Mouse (Mus musculus) G1E (cell line): ENCODE results near the gene Wasf1. TPM values are rescaled to one million over a fixed set of nuclear protein-coding genes. Genes with fewer than 3 reads are reported as not detected.

ENCODE experiments used
- ATAC-seq: 2 replicates; pipeline ENCODE4 v1.8.0; 2016; ENCODE audit warnings: mild to moderate bottlenecking; ENCODE audit not compliant: insufficient number of reproducible peaks, poor library complexity, low FRiP score, severe bottlenecking; ENCODE audit errors: extremely low read depth
- DNase-seq: peaks from one replicate; pipeline ENCODE4 v3.0.0; 2012; ENCODE audit warnings: low spot score
- H3K27me3 ChIP-seq: 2 replicates; pipeline ENCODE4 v1.6.1; 2012; ENCODE audit warnings: mild to moderate bottlenecking, low read length, inconsistent platforms; ENCODE audit not compliant: insufficient read depth
- H3K36me3 ChIP-seq: replicated peaks from 2 replicates; pipeline ENCODE3; 2012; ENCODE audit warnings: mild to moderate bottlenecking, inconsistent platforms
- H3K4me1 ChIP-seq: 2 replicates; pipeline ENCODE4 v1.6.1; 2012; ENCODE audit warnings: low read depth, low read length, inconsistent platforms, mixed read lengths; ENCODE audit not compliant: insufficient read depth
- H3K4me3 ChIP-seq: 2 replicates; pipeline ENCODE4 v1.5.1; 2012; ENCODE audit warnings: low read depth, mild to moderate bottlenecking, inconsistent platforms, low read length, moderate library complexity, mixed read lengths
- H3K9me3 ChIP-seq: replicated peaks from 2 replicates; pipeline ENCODE4 v1.6.1; 2012; ENCODE audit warnings: inconsistent platforms
- CTCF ChIP-seq: IDR thresholded peaks from 2 replicates; pipeline ENCODE4 v1.5.1; 2012; ENCODE audit warnings: low read depth, low read length, inconsistent platforms, mixed read lengths
- GATA1 ChIP-seq: IDR thresholded peaks from 2 replicates; pipeline ENCODE4 v1.6.1; 2012; ENCODE audit warnings: borderline replicate concordance, low read length, inconsistent platforms, mixed read lengths
- GATA2 ChIP-seq: IDR thresholded peaks from 2 replicates; pipeline ENCODE4 v1.6.1; 2012; ENCODE audit warnings: low read depth, low read length, inconsistent platforms, borderline replicate concordance
- POLR2AphosphoS5 ChIP-seq: IDR thresholded peaks from 2 replicates; pipeline ENCODE4 v1.6.1; 2012; ENCODE audit warnings: low read depth, low read length, inconsistent platforms; ENCODE audit not compliant: insufficient replicate concordance
- TAL1 ChIP-seq: conservative IDR thresholded peaks from 2 replicates; pipeline ENCODE4 v1.6.1; 2012; ENCODE audit warnings: low read depth, low read length, inconsistent platforms, mixed read lengths
- polyA plus RNA-seq: library from polyadenylated mRNA; stranded (reverse); fragments of >175 nt; gene quantifications from 2 replicates; pipeline ENCODE4 v1.2.3, GENCODE M21; 2012
- total RNA-seq, 2 experiments: library from RNA; stranded (forward) in 1 of 2; stranded (reverse) in 1 of 2; fragments of 200-1000 nt in 1 of 2; fragments of >200 nt in 1 of 2; fragmentation: Nextera tagmentation in 1 of 2; gene quantifications; 2 replicates each; pipeline ENCODE4 v1.2.3; 2014 to 2017

The Wasf1 gene
- total and polyA plus RNA-seq, 3 experiments, result 0.44 to 7.2 (median 6.9) TPM

DNA sequence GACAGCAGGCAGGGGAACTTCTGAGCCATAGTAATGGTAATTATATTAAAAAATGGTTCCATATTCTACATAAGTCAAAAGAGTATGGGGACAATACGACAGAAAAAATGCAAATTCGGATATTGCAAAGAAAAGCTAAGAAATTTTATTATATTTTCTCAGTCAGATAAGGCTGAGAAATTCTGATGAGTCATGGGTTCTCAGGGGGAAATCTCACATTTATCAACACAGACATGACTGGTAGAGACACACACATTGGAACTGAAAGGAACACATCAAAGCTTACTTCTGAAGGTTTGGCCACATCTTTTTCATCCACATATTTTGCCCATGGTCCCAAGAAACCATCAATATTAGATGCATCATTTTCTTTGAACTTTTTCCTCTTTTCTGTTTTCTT is 32.6 kb upstream of the Wasf1 start:
- no peak for DNase-seq
- H3K4me1 ChIP-seq, result peaks cover 11% of the 10 kb centered on the region
- no peaks in the 10 kb centered on the region for H3K9me3 ChIP-seq
- no peak for TF ChIP-seq POLR2AphosphoS5
- TF ChIP-seq GATA2, result no peak
- TF ChIP-seq CTCF, result no peak
- no peak for TF ChIP-seq GATA1
- TF ChIP-seq TAL1, result no peak
- H3K36me3 ChIP-seq, result peaks cover 63% of the 10 kb centered on the region
- no peak overlapping the region for H3K4me3 ChIP-seq
- H3K27me3 ChIP-seq, result no peaks in the 10 kb centered on the region
- peak; percentile 49; the same call in 1 of the 2 replicates for ATAC-seq

DNA sequence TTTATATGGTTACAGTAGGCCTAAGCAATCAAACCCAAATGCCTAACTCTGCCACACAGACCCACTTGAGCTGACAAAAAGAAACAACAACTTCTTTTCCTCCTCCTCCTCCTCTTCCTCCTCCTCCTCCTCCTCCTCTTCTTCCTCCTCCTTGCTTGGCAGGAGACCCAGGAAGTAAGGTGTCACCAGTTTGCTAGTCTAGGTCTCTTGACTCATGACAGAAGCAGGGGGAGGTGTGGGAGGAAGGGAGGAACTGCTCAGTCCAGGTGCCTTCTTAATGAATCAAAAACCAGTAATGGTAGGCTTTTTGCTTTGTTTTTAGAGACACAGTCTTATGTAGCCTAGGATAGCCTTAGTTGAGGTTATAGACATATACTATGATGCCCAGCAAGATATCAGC is 32.1 kb upstream of the Wasf1 start:
- TF ChIP-seq CTCF (no peak), GATA1 (no peak), GATA2 (no peak), TAL1 (no peak), POLR2AphosphoS5 (no peak)
- peaks cover 63% of the 10 kb centered on the region for H3K36me3 ChIP-seq
- H3K27me3 ChIP-seq, result no peaks in the 10 kb centered on the region
- H3K9me3 ChIP-seq, result no peaks in the 10 kb centered on the region
- H3K4me1 ChIP-seq, result peaks cover 10% of the 10 kb centered on the region
- no peak for DNase-seq
- peak; percentile 68 for ATAC-seq
- H3K4me3 ChIP-seq, result no peak overlapping the region

DNA sequence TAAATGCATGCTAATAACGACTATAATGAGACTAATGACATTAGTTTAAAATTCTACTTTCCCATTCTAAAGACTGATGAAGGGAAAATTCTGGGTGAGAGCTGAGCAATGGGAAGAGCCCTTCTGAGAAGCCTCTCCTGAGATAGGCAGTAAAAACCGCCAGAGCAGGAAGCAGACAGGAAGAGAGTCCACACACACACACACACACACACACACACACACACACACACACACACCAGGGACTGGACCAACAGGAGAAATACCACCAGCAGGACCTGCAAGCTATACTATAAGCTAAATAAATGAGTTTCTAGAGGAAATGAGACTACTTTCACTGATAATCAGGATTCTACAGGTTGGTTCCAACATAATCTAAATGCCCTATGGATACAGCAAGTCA is 27.7 kb upstream of the Wasf1 start:
- Histone ChIP-seq H3K9me3 (no peaks in the 10 kb centered on the region), H3K4me3 (no peak overlapping the region), H3K4me1 (peaks cover 6% of the 10 kb centered on the region), H3K36me3 (peaks cover 47% of the 10 kb centered on the region), H3K27me3 (no peaks in the 10 kb centered on the region)
- no peak for DNase-seq
- ATAC-seq, result no peak
- no peak for TF ChIP-seq CTCF
- TF ChIP-seq GATA2, result no peak
- TF ChIP-seq GATA1, result no peak
- no peak for TF ChIP-seq POLR2AphosphoS5
- TF ChIP-seq TAL1, result no peak

DNA sequence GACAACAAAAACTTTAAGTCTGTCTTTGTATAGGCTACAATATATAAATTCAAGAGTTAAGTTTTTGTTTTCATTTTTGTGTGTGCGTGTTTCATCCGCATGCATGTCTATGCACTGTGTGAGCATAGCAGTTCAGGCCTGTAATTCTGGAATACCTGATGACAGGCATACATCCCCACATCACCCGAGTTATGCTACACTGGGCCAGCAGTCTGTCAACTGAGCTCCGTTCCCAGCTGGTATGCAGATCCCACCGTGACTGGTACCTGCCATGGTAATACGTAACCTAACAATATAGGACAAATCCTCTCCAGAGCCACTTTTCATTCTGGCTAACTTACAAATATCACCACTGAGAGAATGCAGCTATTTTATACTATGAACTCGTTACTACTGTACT is 26.6 kb upstream of the Wasf1 start:
- H3K36me3 ChIP-seq, result peaks cover 50% of the 10 kb centered on the region
- no peaks in the 10 kb centered on the region for H3K9me3 ChIP-seq
- no peak for TF ChIP-seq GATA2
- DNase-seq, result no peak
- no peak overlapping the region for H3K4me3 ChIP-seq
- no peaks in the 10 kb centered on the region for H3K27me3 ChIP-seq
- no peak for ATAC-seq
- H3K4me1 ChIP-seq, result no peaks in the 10 kb centered on the region

DNA sequence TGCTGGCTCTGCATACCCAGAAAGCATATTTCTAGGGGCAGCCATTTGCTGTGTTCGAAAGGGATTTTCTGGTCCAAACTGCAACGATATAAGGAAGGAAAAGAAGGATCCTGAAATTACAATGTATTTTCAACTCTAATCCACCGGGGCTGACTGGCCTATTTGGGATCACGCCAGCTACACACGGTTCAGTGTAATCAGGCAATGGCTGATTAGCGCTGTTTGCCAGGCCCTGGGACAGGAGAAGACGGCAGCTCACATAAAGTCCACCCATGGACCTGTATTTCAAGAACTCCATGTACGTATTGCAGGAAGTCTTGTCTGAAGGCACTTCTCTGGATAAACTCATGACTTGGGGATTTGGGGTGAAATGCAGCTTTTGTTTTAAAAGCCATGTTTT is 25.7 kb upstream of the Wasf1 start:
- no peak for ATAC-seq
- TF ChIP-seq TAL1 (no peak), GATA1 (no peak), GATA2 (no peak), POLR2AphosphoS5 (no peak), CTCF (no peak)
- peaks cover 50% of the 10 kb centered on the region for H3K36me3 ChIP-seq

DNA sequence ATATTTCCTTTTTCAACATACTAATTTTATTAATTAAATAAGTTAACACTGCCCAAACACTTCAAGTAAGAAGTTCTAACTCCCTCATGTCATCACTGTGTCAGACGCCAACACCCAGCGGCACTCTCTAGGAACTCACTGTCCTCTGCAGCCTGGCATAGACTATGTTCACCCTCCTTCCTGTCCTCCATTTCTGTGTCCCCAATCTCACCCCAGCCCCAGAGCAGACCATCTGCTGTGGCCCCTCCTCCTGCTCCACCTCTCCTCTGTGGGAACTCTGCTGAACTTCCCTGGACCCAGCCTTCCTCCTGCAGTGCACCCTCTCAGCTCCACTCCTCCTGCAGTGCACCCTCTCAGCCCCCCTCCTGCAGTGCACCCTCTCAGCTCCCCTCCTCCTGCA is 15.2 kb upstream of the Wasf1 start:
- Histone ChIP-seq H3K9me3 (peaks cover 3% of the 10 kb centered on the region; the same call in 1 of the 2 replicates), H3K4me1 (peaks cover 7% of the 10 kb centered on the region), H3K27me3 (no peaks in the 10 kb centered on the region), H3K36me3 (peaks cover 51% of the 10 kb centered on the region), H3K4me3 (no peak overlapping the region)
- TF ChIP-seq GATA2, result no peak
- TF ChIP-seq CTCF, result no peak
- no peak for TF ChIP-seq POLR2AphosphoS5
- TF ChIP-seq TAL1, result no peak
- TF ChIP-seq GATA1, result no peak
- ATAC-seq (no peak), DNase-seq (no peak)

More for the DNA sequence above, 25.7 kb upstream of the Wasf1 start:
- H3K4me3 ChIP-seq, result no peak overlapping the region
- H3K9me3 ChIP-seq, result no peaks in the 10 kb centered on the region
- H3K4me1 ChIP-seq, result no peaks in the 10 kb centered on the region
- no peak for DNase-seq
- no peaks in the 10 kb centered on the region for H3K27me3 ChIP-seq

DNA sequence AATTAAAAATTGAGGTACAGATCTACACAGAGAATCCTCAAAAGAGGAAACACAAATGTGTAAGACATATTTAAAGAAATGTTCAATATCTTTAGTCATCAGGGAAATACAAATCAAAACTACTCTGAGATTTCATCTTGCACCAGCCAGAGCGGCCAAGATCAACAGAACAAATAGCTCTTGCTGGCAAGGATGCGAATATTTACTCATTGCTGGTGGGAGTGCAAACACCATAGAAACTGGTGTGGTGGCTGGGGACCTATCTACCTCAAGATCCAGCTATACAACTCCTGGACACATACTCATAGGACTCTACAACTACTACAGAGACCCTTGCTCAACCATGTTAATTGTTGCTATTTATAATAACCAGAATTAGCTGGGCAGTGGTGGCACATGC is 12.0 kb upstream of the Wasf1 start:
- Histone ChIP-seq H3K36me3 (peaks cover 60% of the 10 kb centered on the region), H3K9me3 (peaks cover 3% of the 10 kb centered on the region; the same call in 1 of the 2 replicates), H3K27me3 (no peaks in the 10 kb centered on the region), H3K4me3 (no peak overlapping the region), H3K4me1 (peaks cover 7% of the 10 kb centered on the region)
- DNase-seq (no peak), ATAC-seq (no peak)
- TF ChIP-seq CTCF (no peak), TAL1 (no peak), GATA1 (no peak), GATA2 (no peak), POLR2AphosphoS5 (no peak)
